Mouse (Mus musculus) naive thymus-derived CD4-positive, alpha-beta T cell, adult 2 months (primary cell): ENCODE measurements at regions not wholly inside any gene's neighbourhood (a gene's known extent, or its start where the extent isn't known, plus 50 kb on each side); places are given as distances from the start of the nearest gene placed in this dataset.
"Not testable (repeated sequence)": the region's sequence is repeated elsewhere in the genome, so short reads cannot be mapped to it uniquely, and the experiment has no call there.

Source experiments
- DNase-seq: peaks from one replicate; pipeline ENCODE4 v3.0.0-alpha.2; 2011; ENCODE audit warnings: low read depth

- no peak for DNase-seq
Observed at GRCm38 (mm10) chr10:95773425-95773980, 69.2 kb downstream of the Gm33543 start.

- DNase-seq: no peak
Observed at GRCm38 (mm10) chr10:95772811-95773424, 69.8 kb downstream of the Gm33543 start.

GRCm38 (mm10) chr10:95768974-95769373 is 73.8 kb downstream of the Gm33543 start:
- no peak for DNase-seq

DNA sequence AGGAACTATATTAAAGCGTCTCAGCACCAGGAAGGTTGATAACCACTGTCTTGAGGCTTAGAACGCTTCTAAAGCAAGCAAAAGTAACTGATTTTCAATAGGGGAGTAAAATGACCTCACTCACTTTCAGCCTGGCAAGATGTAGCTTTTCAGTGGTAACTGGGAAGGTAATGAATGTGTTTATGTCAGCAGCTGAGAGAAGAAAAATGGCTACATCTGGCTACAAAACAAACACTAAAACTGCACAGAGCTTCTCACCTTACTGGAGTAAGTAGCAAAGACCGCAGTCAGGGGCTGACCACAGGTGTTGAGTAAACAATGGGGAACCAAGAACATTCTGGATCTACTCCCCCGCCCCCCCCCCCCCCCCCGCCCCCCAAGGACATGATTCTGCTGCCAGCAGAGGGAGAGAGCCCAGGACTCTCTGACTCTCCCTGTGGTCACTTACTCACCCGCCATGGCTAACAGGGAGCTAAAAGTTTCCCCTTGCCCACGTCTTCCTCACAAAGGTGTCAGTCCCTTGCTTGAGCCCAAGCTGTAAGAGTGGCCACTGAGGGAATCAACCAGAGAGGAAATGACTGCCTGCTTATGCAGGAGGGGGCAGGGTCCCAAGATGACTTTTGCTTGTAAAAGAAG is 75.1 kb downstream of the Gm33543 start:
- DNase-seq: no peak

- no peak for DNase-seq
Observed at GRCm38 (mm10) chr10:95764129-95764528, 78.6 kb downstream of the Gm33543 start.

DNA sequence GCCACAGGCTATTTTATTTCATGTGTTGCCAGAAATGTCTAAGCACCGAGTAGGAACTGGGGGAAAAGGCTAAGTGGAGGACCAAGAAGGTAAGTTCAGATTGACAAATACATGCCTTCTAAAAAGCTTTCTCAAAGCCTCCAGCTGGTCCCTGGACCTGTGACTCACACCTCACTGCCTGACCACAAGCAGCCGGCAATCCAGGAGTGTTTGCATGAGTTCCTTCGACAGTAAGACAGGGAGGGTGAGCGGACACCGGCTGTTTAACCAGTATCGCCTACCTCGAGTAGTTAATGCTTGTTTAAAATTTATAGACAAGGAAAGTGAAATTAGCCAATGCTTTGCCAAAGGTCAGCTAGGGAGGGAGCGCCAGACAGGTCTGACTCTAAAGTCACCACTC is 80.1 kb downstream of the Gm33543 start:
- no peak for DNase-seq

GRCm38 (mm10) chr10:95761969-95762368 is 80.8 kb downstream of the Gm33543 start:
- no peak for DNase-seq

GRCm38 (mm10) chr10:95760121-95760870 is 82.4 kb downstream of the Gm33543 start:
- DNase-seq: no peak

GRCm38 (mm10) chr10:95758181-95758580 is 84.5 kb downstream of the Gm33543 start:
- no peak for DNase-seq

DNA sequence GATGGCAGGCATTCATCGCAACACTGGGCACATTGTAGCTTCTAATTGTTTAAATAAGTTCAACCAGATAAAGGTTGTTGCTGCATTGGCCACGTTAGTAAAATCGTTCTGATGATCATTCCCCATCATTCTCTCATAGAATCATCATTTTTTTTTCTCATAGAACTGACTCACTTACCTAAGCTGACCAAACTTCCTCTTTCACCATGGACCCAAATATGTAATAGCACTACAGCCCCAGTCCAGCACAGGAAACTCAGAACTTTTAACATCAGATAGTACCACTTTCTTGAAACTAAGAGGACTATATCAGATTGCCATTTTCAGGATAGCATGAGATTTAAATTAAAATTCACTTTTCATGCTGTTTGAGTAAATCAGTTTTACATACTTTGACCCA is 82.2 kb upstream of the Anapc15-ps start:
- DNase-seq: no peak

DNA sequence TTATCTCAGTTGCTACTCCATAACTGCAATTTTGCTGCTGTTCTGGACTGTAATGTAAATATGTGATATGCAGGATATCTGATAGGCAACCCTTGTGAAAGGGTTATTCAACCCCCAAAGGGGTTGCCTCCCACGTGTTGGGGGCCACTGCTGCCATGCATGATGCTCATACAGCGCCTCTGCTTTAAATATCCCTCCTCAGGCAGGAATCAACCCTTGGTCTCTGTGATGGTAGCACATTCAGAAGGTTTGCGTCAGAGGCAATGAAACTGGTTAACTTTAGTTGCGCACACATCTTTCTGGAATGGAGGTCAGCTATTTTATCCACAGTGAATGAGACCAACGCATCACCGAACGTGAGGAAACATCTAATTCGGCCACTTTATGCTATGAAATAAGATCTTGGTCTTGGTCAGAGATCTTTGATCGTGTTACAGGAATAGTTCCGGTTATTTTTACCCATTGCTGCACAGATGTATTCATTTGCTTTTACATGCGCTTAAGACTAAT is 80.2 kb upstream of the Anapc15-ps start:
- no peak for DNase-seq

DNA sequence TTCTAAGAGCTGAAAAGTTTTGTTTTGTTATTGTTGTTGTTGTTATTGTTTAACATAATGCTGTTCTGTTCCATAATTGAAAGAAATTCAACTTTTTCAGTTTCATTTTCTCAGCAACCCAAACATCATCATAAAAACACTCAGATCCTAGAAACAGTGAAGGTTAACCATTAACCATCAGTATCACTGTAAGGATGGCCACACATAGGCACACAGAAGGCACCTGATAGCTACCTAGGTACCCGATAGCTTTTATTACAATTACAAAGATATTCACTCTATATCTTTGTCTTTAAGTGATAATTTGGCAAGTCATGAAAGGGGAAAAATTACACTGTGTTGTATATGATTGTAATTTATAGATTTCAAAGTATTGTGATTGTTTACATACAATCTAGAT is 75.1 kb upstream of the Anapc15-ps start:
- DNase-seq: no peak

DNA sequence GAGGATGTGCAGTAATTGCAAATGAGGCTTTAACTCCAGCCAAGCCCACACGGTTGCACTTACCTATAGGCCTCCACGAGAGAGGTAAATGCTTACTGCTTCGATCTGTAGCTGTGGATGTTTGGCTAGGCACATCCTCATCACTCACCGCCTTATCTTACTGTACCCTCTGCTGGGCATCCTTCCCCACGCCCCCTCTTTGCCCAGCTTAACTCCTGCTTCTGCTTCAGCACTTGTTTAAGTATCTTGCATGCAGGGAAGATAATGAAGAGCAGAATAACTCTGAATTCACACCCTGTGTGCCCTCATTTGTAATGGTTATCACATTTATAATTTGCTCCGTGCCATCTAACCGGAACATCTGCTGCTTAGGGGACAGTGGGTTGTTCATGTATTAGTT is 74.7 kb upstream of the Anapc15-ps start:
- DNase-seq: no peak

GRCm38 (mm10) chr10:95745834-95746620 is 72.8 kb upstream of the Anapc15-ps start:
- DNase-seq: peak; percentile 86

DNA sequence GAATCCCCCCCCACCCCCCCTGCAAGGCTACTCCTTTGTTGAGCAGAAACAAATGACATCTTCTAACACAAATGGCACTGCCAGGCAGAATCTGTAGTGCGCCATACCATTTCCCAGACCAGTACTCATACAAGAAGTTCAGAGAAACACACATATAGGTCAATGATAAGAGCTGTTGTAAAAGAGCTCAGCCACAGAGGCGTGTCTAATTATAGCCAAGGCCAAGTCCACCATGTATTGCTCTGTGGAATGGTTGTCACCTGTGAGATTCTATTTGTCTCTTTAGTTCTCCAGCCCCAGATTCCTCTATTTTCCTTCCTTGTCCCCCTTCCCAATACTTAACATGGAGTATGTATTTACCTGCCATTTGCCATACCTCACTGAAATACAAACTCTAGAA is 72.0 kb upstream of the Anapc15-ps start:
- DNase-seq: no peak

DNA sequence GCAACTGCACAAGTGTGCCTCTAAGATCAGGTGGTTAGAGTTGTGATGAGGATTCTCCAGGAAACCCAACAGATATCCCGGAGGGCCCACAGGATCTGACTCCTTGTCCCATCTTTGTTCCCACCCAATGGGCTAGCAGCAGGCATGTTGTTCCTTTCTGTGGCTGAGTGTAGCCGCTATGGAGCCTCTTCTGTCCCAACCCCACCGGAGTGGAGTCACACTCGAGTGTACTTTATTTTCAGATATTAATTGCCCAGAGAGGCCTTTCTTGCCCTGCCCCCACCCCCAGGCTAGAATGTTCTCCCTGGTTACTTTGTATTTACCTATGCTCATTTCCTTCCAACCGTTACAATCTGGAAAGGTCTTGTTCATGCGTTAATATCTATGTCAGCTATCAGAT is 70.4 kb upstream of the Anapc15-ps start:
- no peak for DNase-seq

- no peak for DNase-seq
Observed at GRCm38 (mm10) chr10:95739421-95739820, 66.2 kb upstream of the Anapc15-ps start.

DNA sequence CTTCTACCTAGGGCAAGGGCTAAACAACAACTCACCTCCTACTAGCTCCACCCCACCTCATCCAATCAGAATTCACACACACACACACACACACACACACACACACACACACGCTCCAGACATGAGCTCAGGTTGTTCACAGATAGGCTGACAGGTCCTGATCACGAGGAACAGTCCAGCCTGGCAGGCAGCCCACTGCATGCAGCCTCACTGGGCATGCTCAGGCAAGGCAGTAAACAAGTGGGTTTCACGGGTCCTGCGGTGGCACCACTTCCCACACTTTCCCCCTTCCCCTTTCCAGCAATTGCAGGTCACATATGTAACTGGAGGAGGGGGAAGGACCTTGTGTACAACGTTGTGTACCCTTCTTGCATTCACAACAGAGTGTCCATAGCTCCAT is 63.5 kb upstream of the Anapc15-ps start:
- DNase-seq: not testable (repeated sequence)

- DNase-seq: no peak
Observed at GRCm38 (mm10) chr10:95731001-95731400, 57.8 kb upstream of the Anapc15-ps start.

- DNase-seq: no peak
Observed at GRCm38 (mm10) chr10:95729890-95730289, 56.6 kb upstream of the Anapc15-ps start.

DNA sequence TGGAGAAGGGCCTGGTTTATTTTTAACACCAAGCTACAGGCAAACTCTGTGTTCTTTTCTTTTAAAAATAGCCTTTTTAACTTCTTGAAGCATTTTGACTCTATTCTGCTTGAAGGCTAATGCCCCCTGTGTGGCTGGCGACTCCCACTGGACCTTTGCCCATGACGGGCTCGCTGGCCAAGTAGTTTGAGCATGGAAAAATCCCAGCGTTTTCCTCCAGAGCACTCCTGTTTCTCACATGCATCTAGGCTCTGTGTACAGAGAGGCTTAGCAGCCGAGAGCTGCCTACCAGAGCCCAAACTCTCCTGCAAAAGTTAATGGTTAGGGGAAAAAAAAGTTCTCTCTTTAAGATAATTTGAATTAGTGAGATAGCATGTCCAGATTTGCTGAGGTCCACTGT is 52.7 kb upstream of the Anapc15-ps start:
- DNase-seq: no peak

GRCm38 (mm10) chr10:95725349-95725748 is 52.1 kb upstream of the Anapc15-ps start:
- DNase-seq: no peak
